Mouse (Mus musculus) T-helper 1 cell (primary cell): Measurements from ENCODE around the gene Heca.
"Not testable (repeated sequence)": the region's sequence is repeated elsewhere in the genome, so short reads cannot be mapped to it uniquely, and the experiment has no call there.

Source experiments
- in situ Hi-C: fragments of 300-600 bp; cut with MboI, MseI; formaldehyde crosslinking; loops from one replicate; pipeline ENCODE4 v1.15.1; 2025; ENCODE audit warnings: high pct_unique_total_duplicates

The Heca gene

DNA sequence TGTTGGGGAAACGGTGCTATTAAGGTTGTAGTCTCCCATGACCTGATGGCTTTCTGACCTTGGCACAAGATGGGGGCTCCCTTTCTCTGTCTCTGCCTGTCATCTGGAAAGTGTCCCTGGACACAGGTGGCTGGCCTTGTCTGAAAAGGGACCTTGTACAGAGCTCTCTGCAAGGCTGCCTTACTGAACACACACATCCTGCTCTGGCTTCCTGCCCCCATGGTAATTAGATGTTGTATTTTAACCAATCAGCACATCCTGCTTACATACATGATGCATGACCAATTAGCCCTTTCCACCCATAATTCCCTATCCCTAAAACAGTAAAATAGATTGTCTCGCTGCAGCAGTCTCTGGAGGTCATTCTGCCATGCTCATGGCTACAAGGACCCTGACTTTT, 67.1 kb downstream of the Heca start:
- in situ Hi-C loops: no loop called here

DNA sequence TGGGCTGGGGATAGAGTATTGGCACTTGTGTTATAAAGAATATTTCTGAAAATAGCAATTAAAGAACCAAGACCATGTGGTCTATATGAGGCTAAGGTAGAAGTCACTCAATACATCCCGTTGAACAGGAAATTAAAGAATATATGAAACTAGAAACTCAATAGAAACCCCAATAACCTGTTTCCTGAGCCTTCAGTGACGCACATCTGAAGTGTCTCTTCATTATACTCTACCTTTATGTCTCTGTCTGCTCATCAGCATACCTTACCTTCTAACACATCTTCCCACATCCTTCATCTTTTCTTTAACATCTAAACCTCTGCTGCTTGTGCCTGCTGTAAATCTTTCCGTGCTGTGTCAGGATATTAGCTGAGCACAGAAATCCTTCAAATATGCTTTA, 67.8 kb downstream of the Heca start:
- in situ Hi-C loops: no loop called here

DNA sequence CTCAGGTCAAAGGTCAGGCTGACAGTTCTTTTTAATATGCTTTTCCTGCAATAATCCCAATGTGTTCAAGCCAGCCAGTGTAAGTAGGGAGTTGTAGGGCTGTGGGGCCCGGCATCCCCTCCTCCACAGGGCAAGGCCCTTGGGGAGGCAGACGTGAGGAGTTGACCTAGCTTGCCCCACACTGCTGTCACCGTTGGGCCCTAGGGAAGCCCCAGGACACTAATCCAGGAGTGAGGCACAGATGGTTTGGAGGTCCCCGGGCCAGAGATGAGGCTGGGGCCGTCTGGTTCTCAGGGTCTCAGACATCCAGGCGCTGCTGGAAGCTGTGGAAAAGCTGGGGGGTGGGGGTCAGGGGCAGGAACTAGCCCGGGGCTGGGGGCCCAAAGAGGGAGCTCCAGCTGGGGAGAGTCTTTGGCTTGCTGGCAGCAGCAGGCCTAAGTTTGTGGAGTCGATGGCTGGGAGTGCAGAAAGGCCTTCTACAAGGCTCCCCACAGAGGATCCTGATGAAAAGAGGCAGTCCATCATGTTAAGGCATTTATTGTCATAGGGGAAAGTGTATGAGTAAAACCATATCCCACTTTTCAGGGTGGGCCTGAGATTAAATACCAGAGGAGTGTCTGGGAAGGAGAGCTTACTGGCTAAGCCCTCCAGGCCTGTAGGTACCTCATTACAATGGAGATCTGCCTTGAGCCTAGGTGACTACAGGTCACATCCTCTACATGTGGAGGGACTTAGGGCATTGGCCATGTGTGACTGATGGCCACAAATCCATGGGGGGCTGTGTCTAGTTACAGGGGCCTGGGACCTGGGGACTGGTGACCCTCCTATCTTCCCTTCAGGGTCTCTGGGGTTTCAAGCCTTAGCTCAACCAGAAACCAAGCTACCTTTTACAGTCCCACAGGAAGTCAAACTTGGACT, 69.6 kb downstream of the Heca start:
- in situ Hi-C loops: no loop called here

DNA sequence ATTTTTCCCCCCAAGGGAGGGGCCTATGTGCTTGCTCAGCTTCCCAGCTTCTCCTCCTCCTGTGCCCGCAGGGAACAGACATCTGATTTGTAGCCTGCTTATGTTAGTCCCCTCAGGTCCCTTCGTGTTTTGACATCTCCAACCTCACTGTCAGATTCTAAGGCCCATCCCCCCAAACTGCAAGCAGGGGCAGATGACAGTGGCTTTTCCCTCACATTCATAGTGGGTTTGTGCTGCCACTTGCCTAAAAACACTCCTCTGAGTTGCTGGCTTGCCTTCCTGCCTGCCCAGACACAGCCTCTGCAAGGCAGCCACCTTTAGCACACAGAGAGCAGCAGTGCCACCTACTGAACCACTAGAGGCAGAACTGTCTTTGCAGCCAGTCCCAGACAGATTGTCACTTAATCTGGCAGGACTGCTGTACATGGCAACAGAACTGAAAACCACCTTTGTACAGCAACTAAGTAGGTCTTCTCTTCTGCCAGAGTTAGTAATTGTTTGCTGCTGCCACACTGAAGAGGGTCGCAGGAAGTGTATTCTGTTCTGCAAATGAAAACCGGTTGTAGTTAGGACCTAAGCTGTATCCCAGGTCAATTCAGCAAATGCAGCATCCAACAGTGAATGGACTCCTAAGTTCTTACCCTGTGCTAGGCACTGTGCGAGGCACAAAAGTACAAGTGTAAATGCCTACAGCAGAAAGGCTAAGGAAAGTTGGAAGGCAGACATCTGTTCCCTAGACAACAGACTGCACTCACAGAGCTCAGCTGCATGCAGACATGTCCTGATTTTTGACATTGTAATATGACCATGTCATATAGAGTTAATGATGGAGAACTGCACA, 77.8 kb downstream of the Heca start:
- in situ Hi-C loops: loop anchor here (5.0 to 25.0 kb wide), 2 partner anchors 138 to 333 kb away; no protein-coding TSS in a partner anchor

DNA sequence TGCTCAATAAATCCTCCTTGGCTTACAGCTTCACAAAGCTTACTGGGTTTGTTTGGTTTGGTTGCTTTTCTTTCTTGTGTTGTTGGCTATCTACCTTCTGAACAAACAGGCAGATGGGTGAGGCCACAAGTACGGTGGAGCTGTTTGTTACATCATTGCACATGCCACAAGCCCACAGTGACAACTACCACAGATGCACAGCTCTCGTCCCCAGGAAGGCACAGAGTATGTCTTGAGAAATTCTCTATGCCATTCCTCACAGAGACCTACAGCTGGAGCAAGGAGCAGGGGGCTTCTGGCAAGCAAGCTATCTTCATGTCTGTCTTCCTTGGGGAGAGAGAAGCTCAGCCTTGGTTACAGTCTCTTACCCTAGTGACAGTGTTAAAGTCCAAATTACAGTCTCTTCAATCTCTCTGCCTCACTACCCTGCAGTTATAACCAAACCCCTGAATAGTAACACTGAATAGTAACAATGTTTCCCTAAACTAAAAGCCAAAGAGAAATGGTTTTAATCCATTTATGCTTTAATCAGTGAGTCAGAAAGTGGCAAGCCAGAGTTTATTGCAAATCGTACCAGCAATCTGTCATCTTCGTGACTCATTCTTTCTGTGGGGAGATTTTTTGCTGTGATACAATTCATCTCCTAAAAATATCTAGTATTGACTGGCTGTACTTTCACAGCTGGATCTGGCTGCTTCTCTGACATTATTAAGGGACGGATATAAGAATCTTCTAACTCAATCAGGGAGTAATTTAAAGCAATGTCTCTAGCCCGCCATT, 87.0 kb downstream of the Heca start:
- in situ Hi-C loops: loop anchor here (25.0 kb wide), 1 partner anchor 324 kb away; no protein-coding TSS in a partner anchor

DNA sequence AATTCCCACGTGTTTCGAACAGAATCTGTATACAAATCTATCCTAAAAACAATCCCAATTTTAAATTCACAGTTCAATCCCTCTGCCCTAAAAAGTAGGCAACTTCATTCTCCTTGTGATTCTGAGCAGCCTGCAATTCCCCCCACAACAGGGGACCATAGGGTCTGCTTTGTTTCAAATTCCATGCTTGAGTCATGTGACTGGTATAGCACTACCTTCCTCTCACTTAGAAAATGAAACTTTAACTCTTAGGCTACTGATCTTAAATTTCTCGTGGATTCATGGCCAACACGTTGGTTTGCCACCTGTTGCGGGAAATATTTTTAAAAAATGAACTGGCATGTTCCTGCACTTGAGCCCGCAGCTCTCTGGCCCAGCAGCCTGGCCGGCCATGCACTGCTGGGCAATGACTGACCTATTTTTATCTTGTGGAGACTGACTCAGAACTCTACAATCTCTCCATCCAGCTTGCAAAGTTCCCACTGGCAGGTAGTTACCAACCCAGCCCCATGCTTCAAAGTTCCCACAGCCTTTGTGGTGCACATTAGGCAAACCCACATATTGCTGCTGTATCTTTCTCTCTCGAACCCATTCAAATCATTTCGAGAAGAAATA, 90.1 kb downstream of the Heca start:
- in situ Hi-C loops: loop anchor here (25.0 kb wide), 1 partner anchor 320 kb away; no protein-coding TSS in a partner anchor

DNA sequence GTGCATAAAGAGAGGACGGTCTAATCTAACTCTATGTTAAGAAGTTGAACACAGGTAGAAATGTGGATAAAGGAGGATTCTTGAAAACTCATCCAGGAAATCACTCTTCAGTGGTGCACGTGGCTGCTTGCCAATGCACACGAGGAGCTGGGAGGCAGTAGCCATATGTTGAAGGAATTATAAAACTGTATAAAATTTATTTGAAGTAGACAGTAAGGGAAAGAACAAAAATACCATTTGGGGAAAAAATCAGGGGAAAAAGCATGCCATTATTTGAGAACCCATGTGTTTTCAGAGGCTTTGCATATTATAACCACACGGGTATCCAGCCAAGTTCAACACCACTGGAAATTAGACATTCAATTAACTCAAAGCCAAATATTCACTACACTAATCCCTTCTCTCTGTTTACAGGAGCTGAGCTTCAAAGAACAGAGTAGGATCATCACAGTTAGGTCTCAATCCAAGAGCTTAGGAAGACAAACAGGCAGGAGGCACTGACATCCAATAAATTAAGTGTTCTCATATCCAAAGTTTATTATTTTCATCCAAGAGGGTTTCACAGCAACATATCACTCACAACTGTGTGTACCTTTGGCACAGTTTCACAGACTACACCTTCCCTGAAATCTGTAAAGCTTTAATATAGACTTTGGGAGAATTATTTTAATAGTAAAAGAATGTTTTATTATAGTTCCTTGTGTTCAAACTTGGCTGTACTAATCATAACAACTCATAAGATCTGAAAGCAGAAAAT, 102.9 kb downstream of the Heca start:
- in situ Hi-C loops: no loop called here

DNA sequence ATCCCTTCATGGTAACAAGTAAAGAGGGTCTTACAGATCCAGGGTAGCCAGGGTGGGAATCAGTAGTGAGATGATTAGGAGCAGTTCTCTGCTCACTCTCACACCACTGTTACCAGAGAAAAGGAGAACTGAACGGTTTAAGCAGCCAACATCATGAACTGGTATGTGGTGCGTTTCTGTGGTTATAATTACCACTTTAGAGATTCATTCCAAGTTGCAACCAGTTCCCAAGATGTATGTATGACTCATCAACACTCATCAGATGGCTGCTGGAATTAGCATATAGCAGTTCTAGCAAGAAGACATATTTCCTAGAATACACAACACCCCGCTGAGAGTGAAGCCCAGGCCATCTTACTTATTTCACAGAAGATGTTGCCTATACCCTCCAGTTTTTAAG, 105.8 kb downstream of the Heca start:
- in situ Hi-C loops: no loop called here

DNA sequence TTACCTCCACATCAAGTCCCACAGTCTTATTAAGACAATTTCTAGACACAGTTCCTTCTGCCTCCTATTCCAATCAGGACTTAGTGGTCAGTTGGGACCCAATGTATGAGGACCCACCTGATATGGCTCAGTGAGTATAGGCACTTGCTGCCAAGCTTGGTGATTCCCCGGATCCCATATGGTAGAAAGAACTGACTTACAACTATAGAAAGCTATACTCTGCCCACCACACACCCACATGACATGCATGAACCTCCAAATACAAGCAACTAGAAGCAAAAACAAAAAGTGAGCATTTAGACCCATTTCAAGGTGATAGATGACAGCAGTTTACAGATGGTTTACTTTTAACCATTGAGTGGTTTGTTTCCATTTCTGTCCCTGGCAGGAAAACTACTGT, 111.6 kb downstream of the Heca start:
- in situ Hi-C loops: no loop called here

DNA sequence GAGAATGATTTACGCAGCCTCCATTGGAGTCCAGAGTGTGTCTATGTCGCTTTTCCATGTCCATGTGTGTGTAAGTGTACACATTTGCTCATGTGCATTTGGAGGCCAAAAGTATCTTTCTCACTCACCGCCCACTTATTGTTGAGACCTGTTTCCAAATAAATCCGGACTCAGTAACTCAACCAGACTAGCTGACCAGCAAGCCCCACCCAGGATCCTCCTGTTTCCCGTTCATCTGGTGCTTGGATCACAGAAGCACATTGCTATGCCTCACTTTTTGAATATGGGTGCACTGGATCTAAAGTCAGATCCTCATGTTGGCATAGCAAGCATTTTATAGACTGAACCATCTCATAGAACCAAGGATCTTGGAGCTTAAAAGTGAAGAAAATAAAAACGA, 112.8 kb downstream of the Heca start:
- in situ Hi-C loops: no loop called here

DNA sequence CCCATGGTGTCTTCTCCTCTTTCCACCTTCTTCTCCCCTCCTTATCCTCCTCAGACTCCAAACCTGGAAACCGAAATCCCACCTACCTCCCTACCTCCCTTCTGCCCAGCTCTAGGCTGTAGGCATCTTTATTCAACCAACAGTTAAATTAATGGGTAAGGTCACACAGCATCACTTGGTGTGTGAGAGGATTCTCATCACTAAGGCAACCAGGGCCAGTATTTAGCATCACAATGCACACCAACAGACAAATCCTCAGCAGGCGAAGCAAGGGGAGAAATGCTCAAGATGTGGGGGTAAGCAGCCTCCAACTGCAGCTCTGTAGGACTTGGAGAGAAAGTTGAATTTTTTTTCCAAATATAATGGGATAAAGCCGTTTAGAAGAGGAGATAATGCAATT, 116.8 kb downstream of the Heca start:
- in situ Hi-C loops: no loop called here

DNA sequence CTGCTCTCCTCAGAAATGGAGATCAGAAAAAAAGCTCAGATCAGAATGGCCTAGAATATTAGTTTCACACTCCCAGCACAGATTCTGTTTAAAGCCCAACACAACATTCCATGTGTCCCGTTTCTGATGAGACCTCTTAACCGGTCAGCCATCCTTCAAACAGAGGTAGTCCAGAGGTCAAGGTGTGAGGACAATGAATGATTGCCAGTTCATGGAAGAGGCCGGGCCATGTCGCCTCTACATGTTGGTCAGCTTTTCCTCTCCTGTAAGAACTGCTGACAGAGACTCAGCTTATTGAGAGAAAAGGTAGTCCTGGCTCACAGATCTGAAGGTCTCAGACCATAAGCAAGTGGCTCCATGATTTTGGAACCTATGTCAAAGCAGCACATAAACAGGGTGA, 118.7 kb downstream of the Heca start:
- in situ Hi-C loops: no loop called here

DNA sequence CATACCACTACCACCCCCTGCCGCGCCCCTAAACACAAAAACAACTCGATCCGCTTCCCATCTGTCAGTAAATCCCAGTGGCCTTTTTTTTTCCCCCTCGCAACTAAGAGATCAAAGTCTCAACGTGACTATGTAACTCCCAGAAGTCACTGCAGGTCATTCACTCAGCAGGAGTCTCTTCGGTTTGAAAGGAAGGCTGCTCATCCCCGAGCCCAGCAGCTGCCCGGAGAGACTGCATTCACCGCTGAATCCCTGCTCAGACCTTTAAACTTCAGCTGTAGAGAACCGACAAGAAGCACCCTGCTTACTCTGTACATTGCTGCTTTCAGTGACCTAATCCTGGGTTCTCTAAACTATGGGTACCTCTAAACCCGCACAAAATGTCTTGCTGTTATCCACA, 120.5 kb downstream of the Heca start:
- in situ Hi-C loops: no loop called here

DNA sequence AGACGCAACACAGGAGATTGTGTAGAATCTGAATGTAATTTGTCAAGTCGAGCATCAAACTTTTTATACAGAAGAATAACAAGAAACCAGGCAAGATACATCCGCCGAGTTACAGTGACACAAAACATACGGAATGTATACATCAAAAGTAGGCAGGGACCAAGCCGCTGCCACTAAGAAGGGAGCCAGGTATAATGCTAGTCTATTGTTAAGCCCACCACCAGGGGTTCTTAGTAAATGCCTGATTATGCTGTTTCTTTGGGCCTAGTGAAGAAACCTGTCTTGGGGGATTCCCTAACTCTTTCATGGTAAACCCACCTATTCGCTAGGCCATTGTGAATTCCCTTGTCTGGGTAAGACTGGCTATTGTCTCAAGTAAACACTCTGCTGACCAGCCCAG, 127.4 kb downstream of the Heca start:
- in situ Hi-C loops: not testable (repeated sequence)
